Mouse (Mus musculus): ENCODE measurements around the gene Ror1.

The Ror1 gene

DNA sequence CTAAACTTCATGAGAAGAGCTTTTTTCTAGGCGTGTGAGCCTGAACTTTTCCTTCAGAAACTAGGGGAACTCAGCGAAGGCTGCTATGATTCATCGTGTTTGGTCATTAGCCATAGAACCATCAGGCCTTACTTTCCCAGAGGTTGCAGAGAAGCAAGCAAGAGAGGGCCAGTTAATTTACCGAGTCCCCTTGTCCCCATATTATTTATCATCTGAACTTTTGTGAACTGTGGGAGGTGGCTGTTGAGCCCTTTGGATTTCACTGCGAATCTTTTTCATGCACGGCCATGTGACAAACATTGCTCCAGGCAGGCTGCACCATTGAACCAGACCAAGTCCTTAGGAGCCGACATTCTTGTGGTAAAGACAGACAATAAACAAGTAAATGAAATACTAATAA lies 152.2 kb downstream of the Ror1 start:
- in situ Hi-C loops (cut with MboI; ENCODE audit: low sequenced_read_pairs): no loop called here

DNA sequence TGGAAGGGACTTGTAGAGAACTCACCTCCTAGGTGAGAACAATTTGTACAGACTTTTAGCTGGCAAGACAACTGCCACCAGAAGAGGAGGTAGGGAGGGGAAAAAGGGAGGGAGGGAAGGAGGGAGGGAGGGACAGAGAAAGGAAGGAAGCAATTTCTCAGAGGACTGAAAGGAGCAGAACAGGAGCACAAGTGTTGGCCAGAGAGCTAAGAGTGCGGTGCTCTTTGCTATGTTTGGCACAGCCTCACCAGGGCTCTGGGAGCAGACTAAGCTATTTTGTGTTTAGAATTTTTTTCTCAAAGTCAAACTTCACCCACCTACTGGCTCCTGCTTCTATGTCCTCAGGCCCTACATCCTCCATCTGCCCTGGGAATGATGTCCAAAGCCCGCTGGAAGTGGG lies 152.7 kb downstream of the Ror1 start:
- in situ Hi-C loops (cut with MboI; ENCODE audit: low sequenced_read_pairs): no loop called here

DNA sequence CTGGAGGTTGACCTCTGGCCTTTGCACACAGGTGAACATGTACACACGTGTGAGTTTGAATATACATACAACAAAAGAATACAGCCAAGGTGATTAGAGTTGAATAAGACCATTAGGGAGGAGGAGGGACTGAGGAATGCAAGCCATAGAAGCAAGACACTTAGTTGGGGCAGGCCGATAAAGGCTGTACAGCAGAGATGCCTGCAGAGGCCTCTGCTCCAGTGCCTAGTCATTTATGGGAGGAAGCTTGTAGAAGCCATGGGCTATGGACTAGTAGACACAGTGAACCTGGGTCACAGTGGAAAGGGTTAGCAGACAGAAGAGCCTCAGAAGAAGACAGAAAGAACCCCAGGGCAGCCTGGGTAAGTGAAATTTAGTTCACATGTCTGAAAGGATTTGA lies 155.7 kb downstream of the Ror1 start:
- in situ Hi-C loops (cut with MboI; ENCODE audit: low sequenced_read_pairs): no loop called here

DNA sequence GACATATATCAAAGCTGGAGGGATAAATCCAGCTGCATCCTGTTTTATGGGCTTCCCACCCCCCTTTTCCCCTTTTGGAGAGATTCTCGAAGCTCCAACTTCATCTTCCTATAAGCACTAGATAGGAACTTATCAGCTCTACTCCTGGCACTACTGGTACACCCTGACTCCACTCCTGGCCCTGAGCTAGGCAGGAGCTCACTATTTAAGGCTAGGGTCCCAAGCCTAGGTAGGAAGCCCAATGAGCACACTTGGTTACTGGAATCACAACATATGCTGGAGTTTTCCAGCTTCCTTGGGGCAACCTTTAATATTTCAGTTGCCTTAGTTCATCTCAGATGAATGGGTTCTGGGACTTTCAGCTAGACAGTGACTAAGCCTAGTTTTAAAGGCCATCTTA lies 156.5 kb downstream of the Ror1 start:
- in situ Hi-C loops (cut with MboI; ENCODE audit: low sequenced_read_pairs): no loop called here

DNA sequence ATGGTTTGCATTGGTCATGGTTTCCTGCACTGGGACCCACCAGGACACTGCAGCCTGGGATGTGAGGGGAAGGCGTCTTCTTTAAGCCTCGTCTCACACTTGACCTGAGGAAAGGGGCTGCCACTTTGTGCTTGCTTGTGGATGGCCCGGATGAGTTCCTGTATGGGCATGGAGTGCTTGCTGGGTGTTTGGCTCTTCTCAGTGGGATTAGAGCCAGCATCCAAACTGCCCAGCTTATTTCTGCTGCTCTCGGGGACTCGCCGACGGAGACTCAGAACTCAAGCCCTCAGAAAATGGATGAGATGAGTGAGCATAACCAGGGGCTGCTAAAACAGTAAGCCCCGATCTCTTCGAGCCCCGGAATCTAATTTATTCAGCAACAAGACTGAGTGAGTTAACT lies 157.1 kb downstream of the Ror1 start:
- in situ Hi-C loops (cut with MboI; ENCODE audit: low sequenced_read_pairs): no loop called here

DNA sequence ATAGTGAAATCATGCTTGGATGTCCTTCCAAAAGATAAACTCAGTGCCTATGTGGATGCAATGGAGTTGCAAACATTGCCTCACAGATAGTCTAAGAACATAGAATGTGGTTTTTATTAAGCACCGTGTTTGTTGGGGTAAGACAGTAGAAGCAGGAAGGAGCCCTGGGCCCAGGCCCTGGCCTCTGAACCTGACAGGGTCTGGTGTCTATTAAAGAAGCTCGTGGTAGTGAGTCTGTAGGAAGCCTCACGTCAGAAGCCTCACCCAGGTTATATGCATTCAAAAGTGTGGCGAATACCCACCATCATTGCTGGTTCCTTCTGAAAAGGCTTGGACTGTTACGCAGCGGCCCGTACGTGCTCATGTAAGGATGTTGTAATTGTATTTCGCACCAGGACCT lies 157.8 kb downstream of the Ror1 start:
- in situ Hi-C loops (cut with MboI; ENCODE audit: low sequenced_read_pairs): no loop called here

DNA sequence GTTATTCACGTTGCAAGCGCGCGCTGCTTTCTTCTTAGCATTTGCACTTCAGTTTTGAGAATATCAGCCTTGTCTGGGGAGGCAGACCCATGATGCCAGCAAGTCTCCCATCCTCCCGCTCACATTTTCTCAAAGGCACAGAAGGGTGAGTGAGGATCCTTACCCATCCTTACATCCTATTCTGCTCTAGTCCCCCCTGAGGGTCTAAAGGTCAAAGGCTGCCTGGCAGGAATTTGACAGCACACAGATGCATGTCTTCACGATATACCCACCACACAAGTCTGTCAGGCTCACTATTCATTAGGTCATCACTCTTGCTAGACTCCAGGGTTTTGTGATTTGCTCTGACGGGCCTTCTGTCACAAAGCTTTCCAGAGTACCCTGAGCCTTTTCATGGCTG lies 158.2 kb downstream of the Ror1 start:
- in situ Hi-C loops (cut with MboI; ENCODE audit: low sequenced_read_pairs): no loop called here

DNA sequence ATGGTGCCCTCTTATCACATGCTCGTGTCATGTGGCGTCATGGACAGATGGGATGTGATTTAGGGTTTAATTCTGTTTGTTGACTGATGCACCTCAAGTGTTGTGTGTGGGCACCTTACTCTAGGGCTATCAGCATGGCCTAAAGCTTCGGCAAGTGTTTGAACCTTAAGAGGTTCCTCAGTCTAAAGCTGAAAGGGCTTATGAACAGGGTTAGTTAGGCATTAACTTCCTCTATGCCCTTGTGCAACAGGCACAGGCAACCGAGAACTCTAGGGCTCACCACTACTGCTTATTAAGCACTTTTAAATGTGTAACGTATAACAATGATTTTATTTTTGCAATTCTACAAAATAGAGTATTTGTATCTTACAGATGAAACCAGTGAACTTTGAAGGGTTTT lies 162.9 kb downstream of the Ror1 start:
- in situ Hi-C loops (cut with MboI; ENCODE audit: low sequenced_read_pairs): no loop called here

DNA sequence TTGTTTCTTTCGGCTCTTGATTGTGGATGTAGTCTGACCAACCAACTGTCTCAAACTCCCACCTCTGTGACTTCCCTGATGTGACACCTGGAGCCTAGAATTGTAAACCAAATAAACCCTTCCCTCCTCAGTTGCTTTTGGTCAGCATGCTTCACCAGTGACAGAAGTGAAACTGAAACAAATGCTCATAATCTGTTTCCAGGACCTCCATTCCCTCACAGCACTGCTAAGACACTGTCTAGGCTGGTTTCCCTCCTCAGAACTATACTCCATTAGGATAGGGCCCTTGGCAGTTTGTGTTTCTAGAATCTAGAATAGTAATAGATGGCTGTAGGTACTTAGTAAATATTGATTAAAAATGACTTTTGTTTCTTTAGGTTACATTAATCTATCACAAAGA lies 168.3 kb downstream of the Ror1 start:
- in situ Hi-C loops (cut with MboI; ENCODE audit: low sequenced_read_pairs): no loop called here

DNA sequence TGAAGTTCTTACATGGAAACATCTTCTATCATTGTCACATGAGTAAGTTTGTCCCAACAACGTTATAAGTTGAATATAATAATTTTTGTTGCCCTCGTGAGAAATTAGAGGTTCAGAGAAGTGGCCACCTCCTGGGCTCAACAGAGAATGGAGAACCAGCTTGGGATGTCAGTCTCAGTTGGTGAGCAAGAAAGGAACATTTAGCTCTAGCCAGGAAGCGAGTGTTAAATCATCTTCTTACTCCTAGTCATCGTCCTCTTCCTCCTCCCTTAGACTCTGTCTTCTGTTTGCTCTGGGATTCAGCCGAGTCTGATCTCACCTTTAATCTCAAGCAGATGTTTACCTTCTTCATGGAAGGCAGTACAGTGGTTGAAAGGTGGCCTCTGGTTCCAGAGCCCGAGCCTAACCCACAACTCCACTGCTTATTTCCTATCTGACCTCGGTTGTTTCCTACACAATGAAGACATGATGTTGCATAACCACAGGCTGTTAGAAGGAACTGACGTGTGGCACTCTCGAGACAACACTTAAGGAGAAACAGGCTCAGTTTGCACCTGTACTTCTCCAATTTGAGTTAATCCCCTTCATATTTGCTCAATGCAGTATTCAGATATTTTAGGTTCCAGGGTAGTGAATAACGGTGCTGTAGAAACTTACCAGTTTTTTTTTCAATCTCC lies 175.6 kb downstream of the Ror1 start:
- in situ Hi-C loops (cut with MboI; ENCODE audit: low sequenced_read_pairs): no loop called here

DNA sequence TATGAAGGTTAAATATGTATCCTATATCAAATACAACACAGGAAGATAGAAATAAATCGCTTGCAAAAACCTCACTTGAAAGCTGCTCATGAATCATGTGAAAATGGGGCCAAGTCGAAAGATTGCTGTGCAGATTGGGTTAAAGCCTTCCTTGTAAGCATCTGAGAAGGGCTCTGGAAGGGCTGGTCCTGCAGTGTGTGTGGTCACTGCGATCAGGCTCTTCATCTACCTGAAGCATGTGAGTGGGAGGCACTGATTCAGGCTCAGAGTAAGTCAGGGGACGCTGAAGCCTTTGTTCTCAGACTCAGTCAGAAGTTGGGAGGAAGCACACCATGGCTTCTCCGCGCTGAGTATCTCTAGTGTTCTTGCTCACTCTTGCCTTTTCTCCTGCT lies 176.1 kb downstream of the Ror1 start:
- in situ Hi-C loops (cut with MboI; ENCODE audit: low sequenced_read_pairs): no loop called here

DNA sequence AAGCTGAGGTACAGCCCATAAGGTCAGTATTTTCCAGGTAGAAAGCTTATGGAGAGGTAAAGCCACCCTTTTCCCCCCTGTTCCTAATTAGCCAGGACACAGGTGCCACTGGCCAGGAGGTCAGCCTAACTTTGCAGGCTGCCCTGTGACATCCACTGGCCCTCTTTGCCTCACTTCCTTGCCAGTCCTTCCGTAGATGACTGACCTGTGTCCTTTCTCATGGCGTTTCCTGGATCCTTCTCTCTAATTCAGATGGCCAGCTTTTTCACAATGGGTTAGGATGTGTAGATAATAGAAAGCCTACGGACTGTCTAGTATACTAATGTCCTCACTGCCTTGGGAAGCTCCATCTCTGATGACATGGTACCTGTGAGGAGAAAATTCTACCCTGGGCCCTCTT lies 177.8 kb downstream of the Ror1 start:
- in situ Hi-C loops (cut with MboI; ENCODE audit: low sequenced_read_pairs): no loop called here

DNA sequence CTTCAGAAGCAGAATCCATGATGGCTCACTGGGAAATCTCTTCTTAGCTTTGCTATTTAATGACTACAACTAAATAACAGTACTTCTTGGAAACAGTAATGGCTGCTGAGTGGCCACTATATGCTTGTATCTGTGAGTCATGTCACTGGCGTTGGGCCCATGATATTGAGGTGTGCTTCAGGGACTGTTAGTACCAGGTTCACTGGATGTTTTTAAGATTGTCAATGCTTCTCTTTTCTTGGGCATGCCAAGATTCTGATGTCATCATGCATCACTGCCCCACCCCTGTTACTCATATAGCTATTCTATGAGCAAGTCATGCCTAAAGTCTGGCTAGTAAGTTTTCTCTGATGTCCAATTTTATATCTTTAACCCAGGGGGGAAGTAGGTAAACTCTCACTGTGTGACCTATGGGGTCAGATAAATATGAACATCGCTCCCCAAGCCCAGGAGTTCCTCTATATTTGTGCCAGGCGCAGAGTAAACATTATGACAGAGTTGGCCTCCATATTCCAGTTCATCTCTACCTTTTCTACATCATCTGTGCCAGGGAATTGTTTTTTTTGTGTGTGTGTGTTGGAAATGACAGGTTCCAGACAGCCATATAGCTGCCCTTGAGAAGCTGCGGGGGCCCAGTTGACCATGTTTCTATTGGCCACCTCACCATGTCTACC lies 178.4 kb downstream of the Ror1 start:
- in situ Hi-C loops (cut with MboI; ENCODE audit: low sequenced_read_pairs): no loop called here

DNA sequence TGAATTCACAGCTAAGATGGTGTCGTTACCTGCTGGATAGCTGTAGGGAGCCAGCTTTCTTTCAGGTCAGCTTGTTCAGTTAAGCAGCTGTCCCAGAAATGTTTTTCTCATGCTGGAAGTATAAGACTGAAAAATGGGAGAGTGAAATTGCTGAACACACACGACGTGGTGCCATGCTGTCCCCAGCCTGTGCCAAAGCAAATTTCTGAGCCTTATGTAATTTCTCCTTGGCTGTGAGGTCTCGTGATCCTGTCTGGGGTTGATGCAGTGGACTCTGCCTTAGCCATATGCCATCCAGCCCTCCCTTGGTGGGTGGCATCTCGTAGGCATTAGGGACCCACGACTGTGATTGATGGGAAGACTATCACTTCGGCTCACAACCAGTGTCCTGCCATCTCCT lies 180.9 kb downstream of the Ror1 start:
- in situ Hi-C loops (cut with MboI; ENCODE audit: low sequenced_read_pairs): no loop called here

DNA sequence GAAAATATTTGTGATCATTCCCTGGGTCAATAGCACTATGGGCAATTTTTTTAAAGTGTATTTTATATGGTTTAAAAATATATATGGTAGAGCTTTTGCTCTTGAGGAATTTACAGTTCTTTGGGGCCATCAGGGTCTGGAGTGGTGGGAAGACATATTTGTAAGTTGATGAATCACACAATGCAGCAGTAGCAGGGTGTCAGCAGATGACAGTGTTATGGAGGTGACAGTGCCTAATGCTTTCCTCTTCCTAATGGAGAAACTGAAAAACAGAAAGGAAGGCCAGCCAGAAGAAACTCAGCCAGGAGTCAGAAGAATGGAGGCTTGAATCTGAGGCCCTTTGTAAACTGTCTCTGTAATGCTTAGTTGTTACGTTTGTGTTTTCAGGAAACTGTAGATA lies 181.4 kb downstream of the Ror1 start:
- in situ Hi-C loops (cut with MboI; ENCODE audit: low sequenced_read_pairs): no loop called here

DNA sequence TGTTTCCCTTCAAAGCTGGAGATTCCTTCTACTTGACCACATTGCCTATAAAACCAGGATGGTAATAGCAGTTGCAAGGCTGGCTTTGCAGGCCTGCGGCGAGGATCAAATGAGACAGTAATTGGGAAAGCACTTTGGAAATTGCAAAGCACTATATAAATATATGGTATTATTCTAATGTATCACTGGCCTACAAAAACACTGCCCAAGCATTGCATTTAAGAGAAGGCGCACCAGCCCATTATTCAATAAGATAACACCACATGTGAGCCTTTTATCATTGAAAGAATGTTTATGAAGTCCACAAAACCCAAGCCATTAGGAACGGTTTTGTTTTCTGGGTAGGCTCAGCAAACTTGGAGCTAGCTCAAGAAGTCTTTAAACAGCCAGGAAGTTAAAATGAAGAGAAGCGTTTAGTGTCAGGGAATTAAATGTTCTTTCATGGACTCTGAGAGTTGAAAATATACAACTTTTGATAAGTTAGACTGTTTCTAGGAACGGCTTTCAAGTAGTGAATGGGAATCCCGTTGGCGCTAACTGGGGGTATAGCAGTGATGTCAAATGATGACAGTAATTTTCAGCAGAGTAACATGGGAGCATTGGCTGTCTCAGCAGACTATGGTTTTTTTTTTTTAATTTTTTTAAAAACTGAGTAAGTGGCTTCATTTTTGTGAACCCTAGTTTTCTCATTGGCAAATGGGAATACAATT lies 187.7 kb downstream of the Ror1 start:
- in situ Hi-C loops (cut with MboI; ENCODE audit: low sequenced_read_pairs): no loop called here

DNA sequence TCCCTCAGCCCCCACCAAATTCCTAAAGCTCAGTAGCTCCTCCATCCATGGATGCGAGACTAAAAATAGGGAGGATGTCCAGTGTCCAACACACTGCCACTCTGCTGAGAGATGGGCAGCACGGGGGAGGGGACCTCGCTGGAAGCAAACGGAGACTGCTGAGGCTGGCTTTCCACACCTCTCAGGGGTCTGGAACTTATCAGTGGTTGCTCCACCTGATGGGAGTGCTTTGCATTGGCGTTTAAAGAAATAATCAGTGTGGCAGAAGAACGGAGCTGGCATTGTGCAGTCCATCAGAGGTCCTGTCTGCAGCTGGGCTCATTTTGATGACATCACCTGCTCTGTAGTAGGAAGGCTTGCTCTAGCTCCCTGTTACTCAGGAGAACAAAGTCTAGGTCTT lies 188.9 kb downstream of the Ror1 start:
- in situ Hi-C loops (cut with MboI; ENCODE audit: low sequenced_read_pairs): no loop called here

DNA sequence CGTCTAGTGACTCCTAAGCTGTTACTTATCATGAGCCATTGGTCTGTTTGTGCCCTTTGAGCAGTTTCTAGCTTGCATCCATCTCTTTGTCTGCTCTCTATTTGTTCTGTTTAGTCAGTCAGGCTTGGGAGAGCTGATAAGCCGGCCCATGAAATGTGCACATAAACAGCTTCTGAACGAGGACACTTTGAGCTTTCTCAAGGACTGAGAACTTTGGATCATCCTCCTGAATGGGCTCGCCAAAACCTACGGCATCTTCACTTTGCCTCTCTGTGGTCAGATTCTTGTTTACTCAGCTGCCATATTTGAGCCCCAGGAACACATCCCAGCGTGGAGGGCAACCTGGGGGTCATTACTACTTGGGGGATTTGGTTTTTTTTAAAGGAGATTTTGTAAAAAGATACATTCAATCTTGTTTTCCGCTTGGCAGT lies 190.5 kb downstream of the Ror1 start:
- in situ Hi-C loops (cut with MboI; ENCODE audit: low sequenced_read_pairs): no loop called here

DNA sequence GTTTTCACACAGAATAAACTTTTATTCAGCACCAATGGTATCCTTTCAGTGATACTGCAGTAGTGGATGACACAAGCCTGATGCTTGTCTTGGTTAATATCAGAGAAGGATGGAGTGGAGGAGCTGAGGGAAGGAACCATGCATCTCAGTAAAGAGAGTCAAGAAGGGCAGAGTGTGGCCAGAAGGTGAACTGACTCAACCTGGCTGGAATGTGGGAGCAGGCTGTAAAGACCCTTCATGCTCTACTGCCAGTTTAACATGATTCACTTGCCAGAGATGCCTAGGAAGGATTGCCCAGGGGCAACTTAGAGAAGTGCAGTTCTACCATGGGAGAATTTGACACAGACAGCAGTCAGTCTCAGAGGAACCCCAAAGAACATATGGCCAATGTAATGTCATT lies 191.2 kb downstream of the Ror1 start:
- in situ Hi-C loops (cut with MboI; ENCODE audit: low sequenced_read_pairs): no loop called here

DNA sequence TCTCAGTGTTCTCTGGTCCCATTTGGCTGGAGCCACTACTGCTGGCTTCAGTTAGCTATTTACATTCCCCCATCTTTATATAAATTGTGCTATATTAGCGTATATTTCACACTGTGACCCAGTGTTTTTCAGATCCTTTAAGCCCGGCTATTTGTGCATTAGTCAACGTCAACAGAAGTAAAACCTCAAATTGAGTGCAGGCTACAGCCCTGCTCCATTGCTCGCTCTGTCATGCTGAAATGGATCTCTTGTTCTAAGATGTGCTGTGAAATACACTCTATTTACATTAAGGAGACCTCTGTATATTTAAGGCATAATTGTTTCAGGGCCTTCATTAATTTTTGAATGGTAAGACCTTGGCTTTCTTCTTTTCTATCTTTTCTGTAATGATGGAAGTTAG lies 192.2 kb downstream of the Ror1 start:
- in situ Hi-C loops (cut with MboI; ENCODE audit: low sequenced_read_pairs): no loop called here

DNA sequence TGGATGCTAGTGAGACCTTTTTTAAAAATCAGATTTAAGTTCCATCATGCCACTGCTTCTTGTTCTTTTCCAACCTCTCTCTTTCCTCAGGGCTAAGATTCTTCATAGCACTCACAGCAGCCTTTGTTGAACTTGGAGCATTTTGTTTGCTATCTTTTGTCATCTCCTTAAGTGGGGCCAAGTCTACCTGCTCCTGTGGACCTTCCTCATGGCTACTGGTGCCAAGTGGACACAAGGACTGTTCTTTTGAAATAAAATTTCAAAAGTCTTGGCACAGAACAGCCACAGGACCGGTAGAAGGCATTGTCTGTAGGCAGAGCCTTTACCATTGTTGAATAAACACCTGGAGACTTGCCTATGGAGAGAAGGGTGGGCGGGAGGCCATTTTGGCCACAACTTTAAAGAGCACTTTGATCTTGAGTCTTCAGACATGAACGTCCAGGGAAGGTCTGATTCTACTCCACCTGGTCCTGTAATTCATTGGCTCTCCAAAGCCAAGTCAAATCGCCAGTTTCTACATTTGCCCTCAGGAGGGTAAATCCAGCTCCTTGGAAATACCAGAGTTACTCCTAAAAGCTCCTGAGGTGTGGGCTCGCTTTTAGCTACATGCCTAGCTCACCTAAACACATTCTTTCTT lies 195.5 kb downstream of the Ror1 start:
- in situ Hi-C loops (cut with MboI; ENCODE audit: low sequenced_read_pairs): no loop called here

DNA sequence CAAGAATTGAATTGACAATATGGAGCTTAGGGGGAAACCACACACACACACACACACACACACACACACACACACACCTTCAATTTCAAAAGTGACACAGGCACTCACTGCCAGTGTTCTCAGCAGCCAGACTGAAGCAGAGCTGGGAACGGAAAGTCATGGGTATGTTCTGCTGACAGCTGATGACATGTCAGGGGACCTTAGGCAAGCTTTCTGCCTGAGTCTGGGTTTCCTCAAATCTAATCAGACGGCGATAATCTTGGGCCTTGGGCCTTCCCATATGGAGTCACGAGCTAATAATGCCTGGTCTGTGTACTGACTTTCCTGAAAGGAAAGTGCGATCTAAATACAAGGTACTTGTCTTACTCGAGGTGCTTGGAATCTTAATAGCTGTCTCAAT lies 202.1 kb downstream of the Ror1 start:
- in situ Hi-C loops (cut with MboI; ENCODE audit: low sequenced_read_pairs): no loop called here
